8 mouse cellular contexts compared by ENCODE assay signal in the genomic region with DNA sequence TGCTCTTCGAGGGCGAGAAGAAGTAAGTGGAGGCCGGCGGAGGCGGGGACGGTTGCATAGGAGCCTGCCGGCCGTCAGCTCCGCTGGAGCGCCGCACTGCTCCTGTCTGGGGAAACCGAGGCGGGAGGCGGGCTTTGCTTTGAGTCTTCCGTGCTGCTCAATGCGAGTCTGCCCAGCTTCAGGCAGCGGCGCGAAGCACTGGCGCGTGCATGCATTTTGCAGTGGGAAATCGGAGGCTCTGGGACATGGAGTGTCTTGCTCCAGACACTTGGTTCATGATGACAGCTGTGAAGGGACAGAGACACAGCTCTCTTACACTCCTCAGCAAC. TPM values are rescaled to one million over a fixed set of nuclear protein-coding genes. Genes with fewer than 3 reads are reported as not detected.
DNase-seq lines count a peak whose midpoint lies in the region; ATAC-seq and TF ChIP-seq lines count a peak whose summit lies in the region.

No protein-coding gene starts in this region.

- DNase-seq in kidney, postnatal 0 days (ENCODE audit: low spot score) = no peak
- DNase-seq in kidney, postnatal 25 days = no peak
- no peak for DNase-seq in embryonic facial prominence, embryonic 11.5 days (ENCODE audit: low spot score)
- DNase-seq in ovary, postnatal 10 days (ENCODE audit: low spot score) = no peak
- no peak for DNase-seq in adrenal gland, postnatal 4 days (ENCODE audit: low spot score in 2 of 2)
- no peak for DNase-seq in cerebellum, adult 9-11 months

- H3K27me3 ChIP-seq in kidney, postnatal 0 days (ENCODE audit: insufficient read depth, low read length) = no peaks in the 10 kb centered on the region
- H3K27me3 ChIP-seq in embryonic facial prominence, embryonic 11.5 days (ENCODE audit: control insufficient read depth, insufficient read depth, low read length) = no peaks in the 10 kb centered on the region
- H3K27me3 ChIP-seq in intestine, embryonic 15.5 days (replicated peaks) = no peaks in the 10 kb centered on the region
- no peaks in the 10 kb centered on the region for H3K27me3 ChIP-seq in myocyte (ENCODE audit: control insufficient read depth, insufficient read depth, insufficient read length)

- H3K4me2 ChIP-seq in kidney, postnatal 0 days (ENCODE audit: low read length) = peak overlapping the region; percentile 91
- peak overlapping the region; percentile 65 for H3K4me2 ChIP-seq in embryonic facial prominence, embryonic 11.5 days (ENCODE audit: low read depth, low read length)
- peak overlapping the region; percentile 90 for H3K4me2 ChIP-seq in intestine, embryonic 15.5 days (replicated peaks)
- H3K4me2 ChIP-seq in myocyte (ENCODE audit: low read depth) = peak overlapping the region; percentile 97

- peaks cover 12% of the 10 kb centered on the region; the same call in 1 of the 2 replicates for H3K36me3 ChIP-seq in kidney, postnatal 0 days (ENCODE audit: insufficient read depth, low read length)
- peaks cover 2% of the 10 kb centered on the region for H3K36me3 ChIP-seq in embryonic facial prominence, embryonic 11.5 days (replicated peaks; ENCODE audit: control insufficient read depth, insufficient read depth, low read depth, low read length)
- peaks cover 11% of the 10 kb centered on the region; the same call in 1 of the 2 replicates for H3K36me3 ChIP-seq in intestine, embryonic 15.5 days
- H3K36me3 ChIP-seq in myocyte (ENCODE audit: control insufficient read depth, insufficient read depth) = no peaks in the 10 kb centered on the region

- ATAC-seq in kidney, postnatal 0 days (replicated peaks; ENCODE audit: low FRiP score, low read depth) = peak; percentile 33
- ATAC-seq in embryonic facial prominence, embryonic 11.5 days (replicated peaks; ENCODE audit: insufficient number of reproducible peaks, low FRiP score, low TSS enrichment, low read depth) = peak; percentile 10; the same call in 1 of the 2 replicates
- peak; percentile 75 for ATAC-seq in intestine, embryonic 15.5 days

- peak overlapping the region; percentile 14 for H3ac ChIP-seq in myocyte (ENCODE audit: control insufficient read depth, insufficient read length)

- peak overlapping the region; percentile 91 for H3K9ac ChIP-seq in kidney, postnatal 0 days (ENCODE audit: low read depth, low read length)
- H3K9ac ChIP-seq in embryonic facial prominence, embryonic 11.5 days (replicated peaks; ENCODE audit: low read length) = peak overlapping the region; percentile 87
- H3K9ac ChIP-seq in intestine, embryonic 15.5 days = peak overlapping the region; percentile 95

- H3K9me3 ChIP-seq in kidney, postnatal 0 days (replicated peaks; ENCODE audit: low read length) = no peaks in the 10 kb centered on the region
- H3K9me3 ChIP-seq in embryonic facial prominence, embryonic 11.5 days (replicated peaks; ENCODE audit: control insufficient read depth, low read length) = no peaks in the 10 kb centered on the region
- no peaks in the 10 kb centered on the region for H3K9me3 ChIP-seq in intestine, embryonic 15.5 days

- H3K4me1 ChIP-seq in kidney, postnatal 0 days (replicated peaks; ENCODE audit: insufficient read depth, low read length) = peaks cover 11% of the 10 kb centered on the region
- H3K4me1 ChIP-seq in embryonic facial prominence, embryonic 11.5 days (ENCODE audit: control insufficient read depth, insufficient read depth, low read length) = 0 out of 2 replicates have a peak, but pooled peaks cover 7% of the 10 kb centered on the region
- H3K4me1 ChIP-seq in intestine, embryonic 15.5 days (replicated peaks) = peaks cover 17% of the 10 kb centered on the region

- no peak for TF ChIP-seq CTCF in kidney, postnatal 0 days (IDR thresholded peaks at IDR 0.05; ENCODE audit: low read depth)

- no peak for TF ChIP-seq POLR2A in myocyte (IDR thresholded peaks at IDR 0.05; ENCODE audit: insufficient read length, low read depth)

- peak overlapping the region; percentile 95 for H3K4me3 ChIP-seq in kidney, postnatal 0 days (replicated peaks; ENCODE audit: low read depth, low read length)
- peak overlapping the region; percentile 93 for H3K4me3 ChIP-seq in embryonic facial prominence, embryonic 11.5 days (ENCODE audit: low read depth, low read length)
- H3K4me3 ChIP-seq in intestine, embryonic 15.5 days (replicated peaks) = peak overlapping the region; percentile 99
- H3K4me3 ChIP-seq in myocyte = peak overlapping the region; percentile 68

- WGBS in kidney, postnatal 0 days = 0% methylated on average over 22 of the region's 22 CpGs
- WGBS in embryonic facial prominence, embryonic 11.5 days = 0% methylated on average over 22 of the region's 22 CpGs
- 0% methylated on average over 22 of the region's 22 CpGs for WGBS in intestine, embryonic 15.5 days

- peaks cover 29% of the 10 kb centered on the region for H3K79me2 ChIP-seq in myocyte (ENCODE audit: control insufficient read depth, insufficient read depth)

- H3K27ac ChIP-seq in kidney, postnatal 0 days = peak overlapping the region; percentile 79
- no peak overlapping the region for H3K27ac ChIP-seq in embryonic facial prominence, embryonic 11.5 days (replicated peaks; ENCODE audit: low read depth, low read length)
- H3K27ac ChIP-seq in intestine, embryonic 15.5 days = peak overlapping the region; percentile 71; the same call in 1 of the 2 replicates

TF ChIP-seq in myocyte, 11 proteins besides CTCF, POLR2A, EP300 and RAD21:
- TF ChIP-seq MYOD1 (IDR thresholded peaks at IDR 0.05; ENCODE audit: control insufficient read depth in 1 of 3, insufficient read length in 2 of 3, low read depth in 2 of 3) = no peak
- no peak for TF ChIP-seq MAX (IDR thresholded peaks at IDR 0.05; ENCODE audit: low read depth)
- TF ChIP-seq TCF12 (IDR thresholded peaks at IDR 0.05; ENCODE audit: insufficient read depth, poor library complexity, severe bottlenecking) = no peak
- TF ChIP-seq TCF3 (IDR thresholded peaks at IDR 0.05; ENCODE audit: insufficient read length, low read depth) = no peak
- TF ChIP-seq MYOG (IDR thresholded peaks at IDR 0.05; ENCODE audit: control insufficient read depth in 1 of 3, insufficient read depth in 1 of 3, insufficient read length in 2 of 3, low read depth in 2 of 3) = no peak
- TF ChIP-seq E2F4 (IDR thresholded peaks at IDR 0.05; ENCODE audit: insufficient read depth) = no peak
- no peak for TF ChIP-seq USF1 (IDR thresholded peaks at IDR 0.05; ENCODE audit: low read depth)
- TF ChIP-seq REST (IDR thresholded peaks at IDR 0.05; ENCODE audit: insufficient read depth, insufficient read length) = no peak
- no peak for TF ChIP-seq CEBPB (IDR thresholded peaks at IDR 0.05; ENCODE audit: insufficient read depth, poor library complexity, severe bottlenecking)
- TF ChIP-seq SRF (IDR thresholded peaks at IDR 0.05; ENCODE audit: control insufficient read depth, insufficient read length, low read depth) = no peak
- TF ChIP-seq POLR2AphosphoS2 (IDR thresholded peaks at IDR 0.05; ENCODE audit: insufficient read length, low read depth) = no peak

RNA-seq across cellular contexts. Expression of gene Polr2j, which starts 0.3 kb away (rescaled TPM):
- 239 and 250 TPM in 2 replicates for polyA plus RNA-seq in kidney, postnatal 0 days (2015; fragmentation: Nextera tagmentation; extraction: Ambion mirVana)
- 266 and 267 TPM in 2 replicates for polyA plus RNA-seq in embryonic facial prominence, embryonic 11.5 days (2014; fragmentation: Nextera tagmentation; extraction: Ambion mirVana)
- 231 and 236 TPM in 2 replicates for polyA plus RNA-seq in intestine, embryonic 15.5 days (2015; fragmentation: Nextera tagmentation; extraction: Ambion mirVana)
- polyA plus RNA-seq in myocyte (2012; fragmentation: generic; extraction: Trizol) = 139 TPM
- 10 to 100 TPM; 94.6 to 96.8 TPM for total RNA-seq in adrenal gland, postnatal 4 days (2021)

RNA-seq across cellular contexts. Expression of gene Lrwd1, which starts 19.1 kb away (rescaled TPM):
- 21.6 and 23.1 TPM in 2 replicates for polyA plus RNA-seq in kidney, postnatal 0 days (2015; fragmentation: Nextera tagmentation; extraction: Ambion mirVana)
- polyA plus RNA-seq in embryonic facial prominence, embryonic 11.5 days (2014; fragmentation: Nextera tagmentation; extraction: Ambion mirVana) = 42.1 and 45.1 TPM in 2 replicates
- polyA plus RNA-seq in intestine, embryonic 15.5 days (2015; fragmentation: Nextera tagmentation; extraction: Ambion mirVana) = 24.5 and 25.3 TPM in 2 replicates
- 31.7 TPM for polyA plus RNA-seq in myocyte (2012; fragmentation: generic; extraction: Trizol)
- 10 to 100 TPM; 17.6 to 21.0 TPM for total RNA-seq in adrenal gland, postnatal 4 days (2021)

RNA-seq across cellular contexts. Expression of gene Alkbh4, which starts 19.2 kb away (rescaled TPM):
- 12.2 and 15.4 TPM in 2 replicates for polyA plus RNA-seq in kidney, postnatal 0 days (2015; fragmentation: Nextera tagmentation; extraction: Ambion mirVana)
- polyA plus RNA-seq in embryonic facial prominence, embryonic 11.5 days (2014; fragmentation: Nextera tagmentation; extraction: Ambion mirVana) = 17.2 and 17.7 TPM in 2 replicates
- polyA plus RNA-seq in intestine, embryonic 15.5 days (2015; fragmentation: Nextera tagmentation; extraction: Ambion mirVana) = 15.3 and 17.2 TPM in 2 replicates
- 6.7 TPM for polyA plus RNA-seq in myocyte (2012; fragmentation: generic; extraction: Trizol)
- total RNA-seq in adrenal gland, postnatal 4 days (2021) = 10 to 100 TPM; 10.2 to 11.5 TPM

RNA-seq across cellular contexts. Expression of gene Rasa4, which starts 33.0 kb away (rescaled TPM):
- 8.8 and 9.9 TPM in 2 replicates for polyA plus RNA-seq in kidney, postnatal 0 days (2015; fragmentation: Nextera tagmentation; extraction: Ambion mirVana)
- polyA plus RNA-seq in embryonic facial prominence, embryonic 11.5 days (2014; fragmentation: Nextera tagmentation; extraction: Ambion mirVana) = 3.8 and 5.5 TPM in 2 replicates
- polyA plus RNA-seq in intestine, embryonic 15.5 days (2015; fragmentation: Nextera tagmentation; extraction: Ambion mirVana) = 16.3 and 19.4 TPM in 2 replicates
- polyA plus RNA-seq in myocyte (2012; fragmentation: generic; extraction: Trizol) = 26.9 TPM
- total RNA-seq in adrenal gland, postnatal 4 days (2021) = 10 to 100 TPM; 15.2 to 19.6 TPM

RNA-seq across cellular contexts. Expression of gene Orai2, which starts 53.8 kb away (rescaled TPM):
- polyA plus RNA-seq in kidney, postnatal 0 days (2015; fragmentation: Nextera tagmentation; extraction: Ambion mirVana) = 6.2 and 6.9 TPM in 2 replicates
- polyA plus RNA-seq in embryonic facial prominence, embryonic 11.5 days (2014; fragmentation: Nextera tagmentation; extraction: Ambion mirVana) = 6.0 and 6.2 TPM in 2 replicates
- 6.4 and 6.7 TPM in 2 replicates for polyA plus RNA-seq in intestine, embryonic 15.5 days (2015; fragmentation: Nextera tagmentation; extraction: Ambion mirVana)
- polyA plus RNA-seq in myocyte (2012; fragmentation: generic; extraction: Trizol) = 18.2 TPM
- 1 to 10 TPM; 6.5 to 7.3 TPM for total RNA-seq in adrenal gland, postnatal 4 days (2021)

Comparison
In these comparisons a context has a peak if more than half of its experiments do, and no peak if none do; other contexts are left out.
1. ATAC-seq: peak in every context shown above with its lines; median percentile 75 in intestine, embryonic 15.5 days; 33 in kidney, postnatal 0 days; 10 in embryonic facial prominence, embryonic 11.5 days.